Mouse (Mus musculus) midbrain, embryonic 14.5 days (tissue): ENCODE measurements around the gene Inhbb. TPM values are rescaled to one million over a fixed set of nuclear protein-coding genes. Genes with fewer than 3 reads are reported as not detected.

Source experiments
- ATAC-seq: fragments of 200-750 bp; cut with Nextera tagmentation; 2 replicates; pipeline ENCODE4 v1.8.0; 2017; ENCODE audit warnings: moderate number of reproducible peaks, moderate library complexity; ENCODE audit not compliant: low FRiP score, low TSS enrichment
- DNase-seq: peaks from one replicate; pipeline ENCODE4 v3.0.0-alpha.2; 2015
- H3K27ac ChIP-seq: fragments of 300-500 bp; sonication (generic); replicated peaks from 2 replicates; pipeline ENCODE4 v1.5.1; 2014; ENCODE audit warnings: mild to moderate bottlenecking, low read depth, low read length, moderate library complexity
- H3K27me3 ChIP-seq: fragments of 300-500 bp; sonication (generic); 2 replicates; pipeline ENCODE4 v1.6.1; 2014; ENCODE audit warnings: low read length, control low read depth, mixed read lengths; ENCODE audit not compliant: control insufficient read depth, insufficient read depth
- H3K36me3 ChIP-seq: fragments of 300-500 bp; sonication (generic); 2 replicates; pipeline ENCODE4 v1.6.1; 2014; ENCODE audit warnings: low read length, control low read depth; ENCODE audit not compliant: control insufficient read depth, insufficient read depth
- H3K4me1 ChIP-seq: fragments of 300-500 bp; sonication (generic); 2 replicates; pipeline ENCODE4 v1.6.1; 2014; ENCODE audit warnings: mild to moderate bottlenecking, antibody characterized with exemption, low read length, control low read depth; ENCODE audit not compliant: control insufficient read depth, insufficient read depth
- H3K4me2 ChIP-seq: fragments of 300-500 bp; sonication (generic); 2 replicates; pipeline ENCODE4 v1.6.1; 2014; ENCODE audit warnings: mild to moderate bottlenecking, low read length, moderate library complexity
- H3K4me3 ChIP-seq: fragments of 300-500 bp; sonication (generic); replicated peaks from 2 replicates; pipeline ENCODE4 v1.5.1; 2014; ENCODE audit warnings: low read depth, low read length
- H3K9ac ChIP-seq: fragments of 300-500 bp; sonication (generic); replicated peaks from 2 replicates; pipeline ENCODE4 v1.6.1; 2014; ENCODE audit warnings: mild to moderate bottlenecking, low read length, moderate library complexity
- H3K9me3 ChIP-seq: fragments of 300-500 bp; sonication (generic); 2 replicates; pipeline ENCODE4 v1.6.1; 2016; ENCODE audit warnings: low read length, control low read depth, mixed read lengths; ENCODE audit not compliant: control insufficient read depth
- WGBS: fragments of 180-500 bp; shearing (Covaris S2); extraction: QIAGEN DNeasy Blood & Tissue Kit; methylation state at CpG from one replicate; pipeline ENCODE4 v1.1.7; 2014; 5-methylcytosine and 5-hydroxymethylcytosine counted together
- polyA plus RNA-seq: library from polyadenylated mRNA; unstranded; fragments of >200 nt; fragmentation: Nextera tagmentation; extraction: Ambion mirVana; gene quantifications from 2 replicates; pipeline ENCODE4 v1.2.1, GENCODE M21; 2014

Gene Inhbb
- polyA plus RNA-seq, 1 experiment from 2014 or later = 1.9 TPM

- H3K4me2 ChIP-seq = no peak overlapping the region
- peaks cover 25% of the 10 kb centered on the region for H3K27me3 ChIP-seq
- no peak for ATAC-seq
- H3K9me3 ChIP-seq = no peaks in the 10 kb centered on the region
- WGBS = 89% methylated on average over 8 of the region's 8 CpGs
- no peak overlapping the region for H3K4me3 ChIP-seq
- DNase-seq = no peak
- no peaks in the 10 kb centered on the region for H3K36me3 ChIP-seq
- H3K9ac ChIP-seq = no peak overlapping the region
- no peak overlapping the region for H3K27ac ChIP-seq
- H3K4me1 ChIP-seq = peaks cover under 1% of the 10 kb centered on the region; the same call in 1 of the 2 replicates
Measured at GRCm38 (mm10) chr1:119415151-119415550, 6.9 kb downstream of the Inhbb start.

GRCm38 (mm10) chr1:119410661-119411060 lies 11.4 kb downstream of the Inhbb start:
- Histone ChIP-seq H3K9ac (no peak overlapping the region), H3K36me3 (no peaks in the 10 kb centered on the region), H3K4me3 (no peak overlapping the region), H3K9me3 (no peaks in the 10 kb centered on the region), H3K4me2 (no peak overlapping the region), H3K27me3 (no peaks in the 10 kb centered on the region), H3K27ac (no peak overlapping the region), H3K4me1 (0 out of 2 replicates have a peak, but pooled peaks cover 6% of the 10 kb centered on the region)
- WGBS = 81% methylated on average over 5 of the region's 5 CpGs
- no peak for DNase-seq
- no peak for ATAC-seq

GRCm38 (mm10) chr1:119409599-119410168 lies 12.4 kb downstream of the Inhbb start:
- Histone ChIP-seq H3K27ac (no peak overlapping the region), H3K9ac (no peak overlapping the region), H3K4me2 (no peak overlapping the region), H3K27me3 (no peaks in the 10 kb centered on the region), H3K9me3 (no peaks in the 10 kb centered on the region), H3K4me1 (0 out of 2 replicates have a peak, but pooled peaks cover 6% of the 10 kb centered on the region), H3K36me3 (no peaks in the 10 kb centered on the region), H3K4me3 (no peak overlapping the region)
- ATAC-seq = no peak; the same call in 1 of the 2 replicates
- peak; percentile 43 for DNase-seq
- WGBS = 57% methylated on average over 5 of the region's 5 CpGs

GRCm38 (mm10) chr1:119409106-119409505 lies 12.9 kb downstream of the Inhbb start:
- H3K4me2 ChIP-seq = no peak overlapping the region
- no peak overlapping the region for H3K9ac ChIP-seq
- no peaks in the 10 kb centered on the region for H3K36me3 ChIP-seq
- 0 out of 2 replicates have a peak, but pooled peaks cover 6% of the 10 kb centered on the region for H3K4me1 ChIP-seq
- no peaks in the 10 kb centered on the region for H3K27me3 ChIP-seq
- DNase-seq = no peak
- H3K4me3 ChIP-seq = no peak overlapping the region
- ATAC-seq = no peak
- H3K27ac ChIP-seq = no peak overlapping the region
- WGBS = 67% methylated on average over 7 of the region's 7 CpGs
- H3K9me3 ChIP-seq = no peaks in the 10 kb centered on the region

DNA sequence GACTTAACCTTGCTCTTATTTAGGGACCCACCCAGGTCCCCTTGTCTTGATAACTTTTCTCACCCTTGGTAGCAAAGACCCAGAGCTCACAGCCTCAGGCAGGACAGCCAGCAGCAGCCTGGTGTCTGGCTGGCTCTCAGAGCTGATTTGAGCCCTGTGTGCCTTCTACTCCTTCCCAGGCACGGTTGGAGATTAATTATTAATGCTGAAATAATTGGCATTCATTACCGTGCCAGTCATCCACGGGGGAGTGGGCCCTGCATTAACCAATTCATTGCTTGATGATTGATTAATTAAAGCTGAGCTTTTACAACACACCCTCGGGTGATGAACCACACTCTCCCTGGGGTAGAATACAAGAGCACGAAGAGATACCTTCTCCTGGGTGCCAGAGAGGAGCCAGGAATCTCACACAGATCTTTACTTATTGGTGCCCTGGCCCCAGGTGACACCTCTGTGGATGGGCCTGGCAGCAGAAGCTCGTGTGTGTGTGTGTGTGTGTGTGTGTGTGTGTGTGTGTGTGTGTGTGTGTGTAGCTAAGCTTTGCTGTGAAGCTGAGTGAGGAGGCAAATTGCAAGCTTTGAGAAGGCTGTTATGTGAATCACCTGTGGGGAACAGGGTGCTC lies 14.2 kb downstream of the Inhbb start:
- Histone ChIP-seq H3K27ac (0 out of 2 replicates have a peak overlapping the region, but pooled peaks have one; percentile 20), H3K4me2 (no peak overlapping the region), H3K4me1 (0 out of 2 replicates have a peak, but pooled peaks cover 6% of the 10 kb centered on the region), H3K27me3 (no peaks in the 10 kb centered on the region), H3K4me3 (no peak overlapping the region), H3K9ac (no peak overlapping the region), H3K9me3 (no peaks in the 10 kb centered on the region), H3K36me3 (no peaks in the 10 kb centered on the region)
- WGBS = 19% methylated on average over 6 of the region's 6 CpGs
- DNase-seq = peak; percentile 72
- peak; percentile 31; the same call in 1 of the 2 replicates for ATAC-seq

DNA sequence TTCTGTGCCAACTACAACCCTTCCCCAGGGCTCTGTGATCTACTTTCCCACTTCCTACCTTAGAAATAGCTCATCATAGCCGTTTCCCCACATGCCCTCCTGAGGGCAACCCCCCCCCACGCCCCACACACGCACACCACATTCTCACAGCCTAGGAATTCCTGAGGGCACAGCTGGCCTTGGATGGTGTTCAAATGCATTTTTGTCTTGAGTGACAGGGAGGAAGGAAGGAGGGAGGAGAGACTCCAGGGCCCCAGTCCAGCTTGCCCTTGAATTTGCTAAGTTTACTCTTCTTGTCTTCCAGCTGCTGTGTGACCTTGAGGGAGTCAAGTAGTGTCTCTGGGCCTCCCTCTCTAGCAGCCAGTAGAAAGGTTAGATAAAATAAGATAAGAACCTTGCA lies 17.2 kb downstream of the Inhbb start:
- DNase-seq (no peak), ATAC-seq (no peak)
- 49% methylated on average over 3 of the region's 3 CpGs for WGBS
- Histone ChIP-seq H3K9me3 (no peaks in the 10 kb centered on the region), H3K27ac (no peak overlapping the region), H3K36me3 (no peaks in the 10 kb centered on the region), H3K9ac (no peak overlapping the region), H3K4me1 (0 out of 2 replicates have a peak, but pooled peaks cover 6% of the 10 kb centered on the region), H3K4me2 (no peak overlapping the region), H3K4me3 (no peak overlapping the region), H3K27me3 (no peaks in the 10 kb centered on the region)

- 87% methylated on average over 4 of the region's 4 CpGs for WGBS
- H3K4me3 ChIP-seq = no peak overlapping the region
- no peak overlapping the region for H3K4me2 ChIP-seq
- no peak overlapping the region for H3K27ac ChIP-seq
- DNase-seq (no peak), ATAC-seq (no peak)
- no peaks in the 10 kb centered on the region for H3K36me3 ChIP-seq
- H3K4me1 ChIP-seq = 0 out of 2 replicates have a peak, but pooled peaks cover 6% of the 10 kb centered on the region
- no peaks in the 10 kb centered on the region for H3K9me3 ChIP-seq
- no peak overlapping the region for H3K9ac ChIP-seq
- no peaks in the 10 kb centered on the region for H3K27me3 ChIP-seq
Measured at GRCm38 (mm10) chr1:119404341-119404740, 17.7 kb downstream of the Inhbb start.

DNA sequence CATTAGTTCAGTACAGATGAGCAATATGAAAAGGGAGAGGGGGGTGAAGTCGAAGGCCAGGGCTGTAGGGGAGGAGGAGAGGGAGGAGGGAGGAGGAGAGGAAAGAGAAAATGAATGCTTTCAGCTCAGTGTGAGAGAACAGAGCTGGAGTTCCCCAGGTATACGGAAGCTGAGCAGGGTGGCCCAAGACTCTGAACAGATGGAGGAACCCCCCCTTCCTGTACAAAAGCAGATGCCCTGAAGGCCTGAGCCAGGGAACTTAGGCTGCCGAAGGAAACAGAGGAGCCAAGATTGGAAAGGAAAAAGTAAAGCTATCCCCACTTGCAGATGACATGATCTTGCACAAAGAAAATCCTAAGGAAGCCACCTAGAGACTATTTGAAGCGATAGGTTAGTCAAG lies 20.8 kb downstream of the Inhbb start:
- Histone ChIP-seq H3K36me3 (no peaks in the 10 kb centered on the region), H3K27me3 (no peaks in the 10 kb centered on the region), H3K4me1 (no peaks in the 10 kb centered on the region), H3K27ac (no peak overlapping the region), H3K4me2 (no peak overlapping the region), H3K9me3 (no peaks in the 10 kb centered on the region), H3K4me3 (no peak overlapping the region), H3K9ac (no peak overlapping the region)
- 68% methylated on average over 4 of the region's 4 CpGs for WGBS
- DNase-seq (no peak), ATAC-seq (no peak)

DNA sequence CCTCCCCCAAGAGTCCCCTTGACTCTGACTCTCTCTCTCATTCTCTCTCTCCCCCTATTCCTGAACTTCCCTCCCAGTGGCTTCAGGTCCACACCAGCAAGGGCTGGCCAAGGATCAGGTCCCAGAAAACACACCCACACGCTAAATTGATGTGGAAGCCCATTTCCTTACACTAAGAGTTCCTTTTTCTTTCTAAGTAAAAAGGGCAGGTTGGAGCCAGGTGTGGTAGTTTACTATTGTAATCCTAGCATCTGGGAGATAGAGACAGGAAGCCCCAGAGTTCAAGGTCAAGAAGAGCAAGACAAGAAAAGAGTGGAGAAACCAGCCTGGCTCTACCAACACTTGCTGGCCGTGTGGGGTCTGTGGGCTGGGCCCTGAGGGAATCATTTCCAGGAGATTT lies 23.4 kb downstream of the Inhbb start:
- ATAC-seq (no peak), DNase-seq (no peak)
- H3K36me3 ChIP-seq = no peaks in the 10 kb centered on the region
- no peak overlapping the region for H3K4me2 ChIP-seq
- H3K9me3 ChIP-seq = no peaks in the 10 kb centered on the region
- H3K9ac ChIP-seq = no peak overlapping the region
- no peak overlapping the region for H3K27ac ChIP-seq
- 72% methylated on average over 2 of the region's 2 CpGs for WGBS
- H3K4me1 ChIP-seq = no peaks in the 10 kb centered on the region
- no peak overlapping the region for H3K4me3 ChIP-seq
- H3K27me3 ChIP-seq = no peaks in the 10 kb centered on the region
